Comparison of ENCODE assay signal across 9 mouse cellular contexts in the genomic region with DNA sequence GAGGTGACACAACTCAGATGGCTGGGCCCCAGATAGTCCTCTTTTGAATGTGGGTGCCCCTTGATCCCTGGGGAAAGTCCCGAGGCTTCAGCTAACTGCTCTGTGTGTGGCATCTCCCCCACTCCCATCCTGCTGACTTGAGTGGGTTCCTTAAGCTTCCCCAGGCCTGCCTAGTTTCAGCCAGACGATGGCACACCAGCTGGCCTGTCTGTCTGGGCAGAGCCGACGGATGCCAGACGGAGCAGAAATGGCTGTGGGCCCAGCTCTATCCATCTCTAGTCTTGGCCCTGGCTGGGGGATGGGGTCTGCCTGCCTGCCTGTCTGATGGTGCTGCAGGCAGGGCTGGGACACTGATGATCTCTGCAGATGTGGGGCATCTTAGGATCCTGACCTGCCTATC. TPM values are rescaled to one million over a fixed set of nuclear protein-coding genes. Genes with fewer than 3 reads are reported as not detected.
DNase-seq lines count a peak whose midpoint lies in the region; ATAC-seq and TF ChIP-seq lines count a peak whose summit lies in the region.
"Had no signal": no experiment of that assay in that cellular context is flagged by ENCODE, and none has a peak within 500 bp of the region (broad histone marks: within the 10 kb centered on the region; RNA-seq: fewer than 3 reads in every experiment).

No protein-coding gene starts in this region.

- peak; percentile 90 for DNase-seq in heart, adult 11 months
- DNase-seq in heart, postnatal 4 days, result no peak
- DNase-seq in layer of hippocampus, postnatal 10 days (ENCODE audit: low spot score in 2 of 2), result peak; percentile 63 to 72
- DNase-seq in right cerebral cortex, postnatal 10 days (ENCODE audit: low spot score in 2 of 2), result peak; percentile 83 to 89
- DNase-seq in ovary, postnatal 14 days (ENCODE audit: low spot score), result no peak
- no peak for DNase-seq in retina, embryonic 14.5 days (ENCODE audit: low spot score)

- no peak for ATAC-seq in megakaryocyte progenitor cell, adult 5-6 weeks (replicated peaks; ENCODE audit: poor library complexity)

- no peak for TF ChIP-seq POLR2A in cortical plate, adult 2 months (IDR thresholded peaks at IDR 0.05; ENCODE audit: extremely low read depth, insufficient read depth, low read length)

- no peak for TF ChIP-seq CTCF in cortical plate, adult 2 months (IDR thresholded peaks at IDR 0.05; ENCODE audit: extremely low read depth, insufficient read depth, low read length)

- H3K4me1 ChIP-seq in cortical plate, adult 2 months (ENCODE audit: control insufficient read depth, insufficient read depth, low read length), result peaks cover 9% of the 10 kb centered on the region; the same call in 1 of the 2 replicates

- H3K4me3 ChIP-seq in cortical plate, adult 2 months (ENCODE audit: insufficient read depth, low read length), result no peak overlapping the region
- H3K4me3 ChIP-seq: limb, embryonic 15.5 days had no signal

- peak overlapping the region; percentile 90; the same call in 1 of the 2 replicates for H3K27ac ChIP-seq in cortical plate, adult 2 months (ENCODE audit: insufficient read depth, low read length)
- H3K27ac ChIP-seq: limb, embryonic 15.5 days had no signal

RNA-seq across cellular contexts. Expression of a gene that starts 22.1 kb away (rescaled TPM):
- total RNA-seq in heart, postnatal 4 days (2021), result 10 to 100 TPM; 35.1 to 35.6 TPM
- polyA plus RNA-seq in cortical plate, adult 2 months (2012; rRNA removed), result 173 and 175 TPM in 2 replicates
- 10 to 100 TPM; 74.9 to 80.1 TPM for total RNA-seq in layer of hippocampus, postnatal 10 days (2021)
- 43.2 and 50.8 TPM in 2 replicates for total RNA-seq in megakaryocyte progenitor cell, adult 5-6 weeks (2015)
- 17.4 TPM in 2 replicates for total RNA-seq in megakaryocyte progenitor cell, adult 5-6 weeks (2017)

RNA-seq across cellular contexts. Expression of a gene that starts 36.8 kb away (rescaled TPM):
- under 1 TPM; 0.48 to 0.79 TPM for total RNA-seq in heart, postnatal 4 days (2021)
- 2.7 and 3.1 TPM in 2 replicates for polyA plus RNA-seq in cortical plate, adult 2 months (2012; rRNA removed)
- under 1 TPM; 0.51 to 0.53 TPM for total RNA-seq in layer of hippocampus, postnatal 10 days (2021)
- 1.9 and 2.0 TPM in 2 replicates for total RNA-seq in megakaryocyte progenitor cell, adult 5-6 weeks (2015)
- 3.9 and 5.2 TPM in 2 replicates for total RNA-seq in megakaryocyte progenitor cell, adult 5-6 weeks (2017)

RNA-seq across cellular contexts. Expression of a gene that starts 53.6 kb away (rescaled TPM):
- 10 to 100 TPM; 46.9 to 47.9 TPM for total RNA-seq in heart, postnatal 4 days (2021)
- polyA plus RNA-seq in cortical plate, adult 2 months (2012; rRNA removed), result 46.6 and 49.1 TPM in 2 replicates
- 10 to 100 TPM; 60.5 to 68.6 TPM for total RNA-seq in layer of hippocampus, postnatal 10 days (2021)
- total RNA-seq in megakaryocyte progenitor cell, adult 5-6 weeks (2015), result 10.3 and 10.6 TPM in 2 replicates
- 7.6 and 8.7 TPM in 2 replicates for total RNA-seq in megakaryocyte progenitor cell, adult 5-6 weeks (2017)

RNA-seq across cellular contexts. Expression of a gene that starts 59.1 kb away (rescaled TPM):
- 1 to 10 TPM; 6.3 to 6.8 TPM for total RNA-seq in heart, postnatal 4 days (2021)
- polyA plus RNA-seq in cortical plate, adult 2 months (2012; rRNA removed), result 7.8 and 7.9 TPM in 2 replicates
- total RNA-seq in layer of hippocampus, postnatal 10 days (2021), result 1 to 10 TPM; 4.6 to 5.7 TPM
- total RNA-seq in megakaryocyte progenitor cell, adult 5-6 weeks (2015), result 3.6 and 4.6 TPM in 2 replicates
- total RNA-seq in megakaryocyte progenitor cell, adult 5-6 weeks (2017), result 0.87 and 6.1 TPM in 2 replicates

Comparison
In these comparisons a context has a peak if more than half of its experiments do, and no peak if none do; other contexts are left out.
1. DNase-seq: peak in heart, adult 11 months (single experiment), layer of hippocampus, postnatal 10 days (2 of 2) and right cerebral cortex, postnatal 10 days (2 of 2); none in heart, postnatal 4 days (single experiment), ovary, postnatal 14 days (single experiment) and retina, embryonic 14.5 days (single experiment).
2. RNA of a gene that starts 53.6 kb away (total RNA-seq): 60.5 to 68.6 TPM in layer of hippocampus, postnatal 10 days and 46.9 to 47.9 TPM in heart, postnatal 4 days; 7.6 to 10.6 TPM in megakaryocyte progenitor cell, adult 5-6 weeks; every median in the first group is over 4 times any median in the second.